Mouse (Mus musculus) embryonic facial prominence, embryonic 13.5 days (tissue): ENCODE measurements at regions not wholly inside any gene's neighbourhood (a gene's known extent, or its start where the extent isn't known, plus 50 kb on each side); places are given as distances from the start of the nearest gene placed in this dataset.
"Not testable (repeated sequence)": the region's sequence is repeated elsewhere in the genome, so short reads cannot be mapped to it uniquely, and the experiment has no call there.

Experiments
- ATAC-seq: fragments of 200-750 bp; cut with Nextera tagmentation; 2 replicates; pipeline ENCODE4 v1.8.0; 2017; ENCODE audit warnings: low read depth; ENCODE audit not compliant: insufficient number of reproducible peaks, insufficient read depth, low FRiP score, low TSS enrichment
- H3K27ac ChIP-seq: fragments of 300-500 bp; sonication (generic); 2 replicates; pipeline ENCODE4 v1.5.1; 2015; ENCODE audit warnings: moderate library complexity, mild to moderate bottlenecking, inconsistent platforms
- H3K27me3 ChIP-seq: fragments of 300-500 bp; sonication (generic); 2 replicates; pipeline ENCODE4 v1.6.1; 2015; ENCODE audit warnings: mild to moderate bottlenecking, inconsistent platforms
- H3K36me3 ChIP-seq: fragments of 300-500 bp; sonication (generic); 2 replicates; pipeline ENCODE4 v1.6.1; 2015; ENCODE audit warnings: mild to moderate bottlenecking, inconsistent platforms
- H3K4me1 ChIP-seq: fragments of 300-500 bp; sonication (generic); 2 replicates; pipeline ENCODE4 v1.6.1; 2015; ENCODE audit warnings: inconsistent platforms
- H3K4me2 ChIP-seq: fragments of 300-500 bp; sonication (generic); 2 replicates; pipeline ENCODE4 v1.6.1; 2015; ENCODE audit warnings: moderate library complexity, mild to moderate bottlenecking, inconsistent platforms
- H3K4me3 ChIP-seq: fragments of 300-500 bp; sonication (generic); 2 replicates; pipeline ENCODE4 v1.5.1; 2015; ENCODE audit warnings: mild to moderate bottlenecking, inconsistent platforms
- H3K9ac ChIP-seq: fragments of 300-500 bp; sonication (generic); 2 replicates; pipeline ENCODE4 v1.6.1; 2015; ENCODE audit warnings: mild to moderate bottlenecking, inconsistent platforms
- H3K9me3 ChIP-seq: fragments of 300-500 bp; sonication (generic); 2 replicates; pipeline ENCODE4 v1.6.1; 2016; ENCODE audit warnings: inconsistent platforms
- WGBS: fragments of 180-500 bp; shearing (Covaris S2); methylation state at CpG from one replicate; pipeline ENCODE4 v1.1.7; 2015; ENCODE audit warnings: mixed read lengths; 5-methylcytosine and 5-hydroxymethylcytosine counted together

GRCm38 (mm10) chr3:21761909-21762308, 314.5 kb upstream of the Tbl1xr1 start:
- no peaks in the 10 kb centered on the region for H3K36me3 ChIP-seq
- no peak for ATAC-seq
- no peak overlapping the region for H3K4me2 ChIP-seq
- WGBS, result 53% methylated on average over 3 of the region's 3 CpGs
- no peaks in the 10 kb centered on the region for H3K27me3 ChIP-seq
- peaks cover 9% of the 10 kb centered on the region; the same call in 1 of the 2 replicates for H3K4me1 ChIP-seq
- H3K27ac ChIP-seq, result no peak overlapping the region
- H3K9ac ChIP-seq, result no peak overlapping the region
- H3K9me3 ChIP-seq, result no peaks in the 10 kb centered on the region
- no peak overlapping the region for H3K4me3 ChIP-seq

- Histone ChIP-seq H3K27ac (no peak overlapping the region), H3K4me2 (no peak overlapping the region), H3K27me3 (no peaks in the 10 kb centered on the region), H3K9me3 (no peaks in the 10 kb centered on the region), H3K36me3 (no peaks in the 10 kb centered on the region), H3K4me1 (peaks cover 6% of the 10 kb centered on the region; the same call in 1 of the 2 replicates), H3K4me3 (no peak overlapping the region), H3K9ac (no peak overlapping the region)
- 91% methylated on average over 1 of the region's 1 CpGs for WGBS
- ATAC-seq, result no peak
These were observed 308.4 kb upstream of the Tbl1xr1 start for GRCm38 (mm10) chr3:21768081-21768480.

GRCm38 (mm10) chr3:21769920-21770547, 306.4 kb upstream of the Tbl1xr1 start:
- H3K4me3 ChIP-seq, result no peak overlapping the region
- H3K9me3 ChIP-seq, result no peaks in the 10 kb centered on the region
- no peak overlapping the region for H3K27ac ChIP-seq
- H3K9ac ChIP-seq, result no peak overlapping the region
- no peaks in the 10 kb centered on the region for H3K36me3 ChIP-seq
- H3K27me3 ChIP-seq, result no peaks in the 10 kb centered on the region
- WGBS, result 54% methylated on average over 9 of the region's 9 CpGs
- ATAC-seq, result no peak
- peaks cover 6% of the 10 kb centered on the region; the same call in 1 of the 2 replicates for H3K4me1 ChIP-seq
- no peak overlapping the region for H3K4me2 ChIP-seq

GRCm38 (mm10) chr3:21771752-21772298, 304.6 kb upstream of the Tbl1xr1 start:
- peaks cover 6% of the 10 kb centered on the region; the same call in 1 of the 2 replicates for H3K4me1 ChIP-seq
- H3K9ac ChIP-seq, result no peak overlapping the region
- H3K36me3 ChIP-seq, result no peaks in the 10 kb centered on the region
- no peak for ATAC-seq
- no peak overlapping the region for H3K4me3 ChIP-seq
- 64% methylated on average over 4 of the region's 4 CpGs for WGBS
- no peak overlapping the region for H3K4me2 ChIP-seq
- H3K27me3 ChIP-seq, result no peaks in the 10 kb centered on the region
- H3K9me3 ChIP-seq, result no peaks in the 10 kb centered on the region
- H3K27ac ChIP-seq, result no peak overlapping the region

- Histone ChIP-seq H3K27ac (no peak overlapping the region), H3K9ac (no peak overlapping the region), H3K4me2 (no peak overlapping the region), H3K4me1 (peaks cover 6% of the 10 kb centered on the region; the same call in 1 of the 2 replicates), H3K9me3 (no peaks in the 10 kb centered on the region), H3K27me3 (no peaks in the 10 kb centered on the region), H3K4me3 (no peak overlapping the region), H3K36me3 (no peaks in the 10 kb centered on the region)
- ATAC-seq, result no peak
- WGBS, result 77% methylated on average over 4 of the region's 4 CpGs
These were observed 302.1 kb upstream of the Tbl1xr1 start for GRCm38 (mm10) chr3:21774172-21774842.

GRCm38 (mm10) chr3:21778789-21779188, 297.7 kb upstream of the Tbl1xr1 start:
- no peak overlapping the region for H3K27ac ChIP-seq
- 62% methylated on average over 4 of the region's 4 CpGs for WGBS
- ATAC-seq, result no peak

GRCm38 (mm10) chr3:21791983-21792631, 284.3 kb upstream of the Tbl1xr1 start:
- Histone ChIP-seq H3K9ac (no peak overlapping the region), H3K4me2 (no peak overlapping the region), H3K4me3 (no peak overlapping the region), H3K9me3 (no peaks in the 10 kb centered on the region), H3K4me1 (no peaks in the 10 kb centered on the region), H3K27me3 (no peaks in the 10 kb centered on the region), H3K27ac (no peak overlapping the region), H3K36me3 (no peaks in the 10 kb centered on the region)
- 81% methylated on average over 4 of the region's 4 CpGs for WGBS
- no peak for ATAC-seq

More at GRCm38 (mm10) chr3:21778789-21779188, 297.7 kb upstream of the Tbl1xr1 start:
- no peak overlapping the region for H3K4me2 ChIP-seq
- H3K4me1 ChIP-seq, result no peaks in the 10 kb centered on the region
- H3K27me3 ChIP-seq, result no peaks in the 10 kb centered on the region
- no peaks in the 10 kb centered on the region for H3K36me3 ChIP-seq
- no peak overlapping the region for H3K9ac ChIP-seq
- H3K4me3 ChIP-seq, result no peak overlapping the region
- H3K9me3 ChIP-seq, result no peaks in the 10 kb centered on the region

- 22% methylated on average over 1 of the region's 1 CpGs for WGBS
- no peak for ATAC-seq
- no peaks in the 10 kb centered on the region for H3K27me3 ChIP-seq
- no peak overlapping the region for H3K9ac ChIP-seq
- H3K4me3 ChIP-seq, result no peak overlapping the region
- H3K4me2 ChIP-seq, result no peak overlapping the region
- H3K36me3 ChIP-seq, result no peaks in the 10 kb centered on the region
- H3K4me1 ChIP-seq, result no peaks in the 10 kb centered on the region
- H3K27ac ChIP-seq, result no peak overlapping the region
- no peaks in the 10 kb centered on the region for H3K9me3 ChIP-seq
These were observed 278.3 kb upstream of the Tbl1xr1 start for GRCm38 (mm10) chr3:21798139-21798538.

- ATAC-seq, H3K9me3 ChIP-seq, H3K4me2 ChIP-seq, H3K36me3 ChIP-seq, H3K9ac ChIP-seq, H3K27me3 ChIP-seq, H3K27ac ChIP-seq, H3K4me1 ChIP-seq, H3K4me3 ChIP-seq: not testable (repeated sequence)
- 81% methylated on average over 2 of the region's 2 CpGs for WGBS
These were observed 272.6 kb upstream of the Tbl1xr1 start for GRCm38 (mm10) chr3:21803886-21804285.

- no peak overlapping the region for H3K4me2 ChIP-seq
- no peak for ATAC-seq
- H3K4me3 ChIP-seq, result no peak overlapping the region
- peaks cover 19% of the 10 kb centered on the region for H3K4me1 ChIP-seq
- no peaks in the 10 kb centered on the region for H3K36me3 ChIP-seq
- H3K9me3 ChIP-seq, result no peaks in the 10 kb centered on the region
- no peak overlapping the region for H3K27ac ChIP-seq
- H3K9ac ChIP-seq, result no peak overlapping the region
- WGBS, result 92% methylated on average over 2 of the region's 2 CpGs
- no peaks in the 10 kb centered on the region for H3K27me3 ChIP-seq
These were observed 269.8 kb upstream of the Tbl1xr1 start for GRCm38 (mm10) chr3:21806494-21807157.

- Histone ChIP-seq H3K27me3 (no peaks in the 10 kb centered on the region), H3K4me2 (no peak overlapping the region), H3K36me3 (no peaks in the 10 kb centered on the region), H3K4me3 (no peak overlapping the region), H3K9ac (no peak overlapping the region), H3K4me1 (peaks cover 19% of the 10 kb centered on the region), H3K27ac (no peak overlapping the region), H3K9me3 (no peaks in the 10 kb centered on the region)
- no peak for ATAC-seq
- 57% methylated on average over 2 of the region's 2 CpGs for WGBS
These were observed 267.9 kb upstream of the Tbl1xr1 start for GRCm38 (mm10) chr3:21808539-21808938.
